9 mouse cellular contexts compared by ENCODE assay signal in genomic region chr15:84671401-84672307, GRCm38 (mm10). TPM values are rescaled to one million over a fixed set of nuclear protein-coding genes. Genes with fewer than 3 reads are reported as not detected.
A peak's percentile ranks its signal among the peaks of the same experiment; 100 is the strongest.
DNase-seq lines count a peak whose midpoint lies in the region; ATAC-seq lines count a peak whose summit lies in the region.
"Had no signal": no experiment of that assay in that cellular context is flagged by ENCODE, and none has a peak within 500 bp of the region (broad histone marks: within the 10 kb centered on the region; RNA-seq: fewer than 3 reads in every experiment).

No protein-coding gene starts in this region.

- peaks cover 10% of the 10 kb centered on the region for H3K4me1 ChIP-seq in heart, embryonic 11.5 days (ENCODE audit: control insufficient read depth, insufficient read depth, low read length)
- peaks cover 21% of the 10 kb centered on the region; the same call in 1 of the 2 replicates for H3K4me1 ChIP-seq in limb, embryonic 10.5 days

- peak; percentile 68 to 72 for DNase-seq in heart, adult 18-20 months
- no peak for DNase-seq in heart, adult 8-10 months (ENCODE audit: low spot score)
- DNase-seq in 416B (ENCODE audit: low read depth) (peak; percentile 14), ZHBTc4 (ENCODE audit: low read depth, low spot score) (peak; percentile 56)
- peak; percentile 56 for DNase-seq in limb, embryonic 10.5 days (ENCODE audit: low spot score)
- DNase-seq in right cerebral cortex, postnatal 10 days (ENCODE audit: low spot score in 2 of 2): peak; percentile 71 to 73
- DNase-seq in ovary, postnatal 14 days (ENCODE audit: low spot score): no peak

- H3K4me2 ChIP-seq in heart, embryonic 11.5 days: no peak overlapping the region
- H3K4me2 ChIP-seq: neural tube, embryonic 12.5 days had no signal

- no peaks in the 10 kb centered on the region for H3K9me3 ChIP-seq in heart, embryonic 11.5 days (replicated peaks; ENCODE audit: control insufficient read depth, low read length)
- H3K9me3 ChIP-seq in limb, embryonic 10.5 days (replicated peaks): no peaks in the 10 kb centered on the region
- H3K9me3 ChIP-seq: neural tube, embryonic 12.5 days had no signal

- 39% methylated on average over 9 of the region's 9 CpGs for WGBS in heart, embryonic 11.5 days (ENCODE audit: insufficient replicate concordance)
- WGBS in limb, embryonic 10.5 days: 59% methylated on average over 9 of the region's 9 CpGs

- H3K4me3 ChIP-seq in heart, embryonic 11.5 days (ENCODE audit: low read depth, low read length): no peak overlapping the region
- H3K4me3 ChIP-seq in limb, embryonic 10.5 days: no peak overlapping the region
- H3K4me3 ChIP-seq: neural tube, embryonic 12.5 days had no signal

- ATAC-seq in heart, embryonic 11.5 days (replicated peaks; ENCODE audit: insufficient number of reproducible peaks, low FRiP score, low TSS enrichment): no peak; the same call in 1 of the 2 replicates

- H3K27ac ChIP-seq in heart, embryonic 11.5 days (ENCODE audit: low read depth, low read length): no peak overlapping the region
- H3K27ac ChIP-seq in limb, embryonic 10.5 days: no peak overlapping the region
- H3K27ac ChIP-seq: neural tube, embryonic 12.5 days had no signal

- no peaks in the 10 kb centered on the region for H3K36me3 ChIP-seq in heart, embryonic 11.5 days (ENCODE audit: control insufficient read depth, insufficient read depth, low read length)
- no peaks in the 10 kb centered on the region for H3K36me3 ChIP-seq in limb, embryonic 10.5 days
- H3K36me3 ChIP-seq: neural tube, embryonic 12.5 days had no signal

- H3K9ac ChIP-seq in heart, embryonic 11.5 days (ENCODE audit: low read depth, low read length): 0 out of 2 replicates have a peak overlapping the region, but pooled peaks have one; percentile 22
- H3K9ac ChIP-seq: neural tube, embryonic 12.5 days had no signal

- no peaks in the 10 kb centered on the region for H3K27me3 ChIP-seq in heart, embryonic 11.5 days (ENCODE audit: control insufficient read depth, insufficient read depth, low read length)
- H3K27me3 ChIP-seq in limb, embryonic 10.5 days (ENCODE audit: low read depth, poor library complexity, severe bottlenecking): peaks cover 1% of the 10 kb centered on the region; the same call in 1 of the 2 replicates

RNA-seq across cellular contexts. Expression of gene Prr5, which starts 2.2 kb away (rescaled TPM):
- 1 to 10 TPM; 4.3 to 6.2 TPM for total RNA-seq in heart, adult 18-20 months (2021)
- 1 to 10 TPM; 2.5 to 4.3 (median 3.1) TPM for total RNA-seq in heart, adult 8-10 months (2022)
- polyA plus RNA-seq in heart, embryonic 11.5 days (2014; fragmentation: Nextera tagmentation; extraction: Ambion mirVana): 18.0 and 19.9 TPM in 2 replicates
- 16.3 and 16.5 TPM in 2 replicates for polyA plus RNA-seq in limb, embryonic 10.5 days (2016; fragmentation: Nextera tagmentation; extraction: Ambion mirVana)

RNA-seq across cellular contexts. Expression of gene Arhgap8, which starts 48.2 kb away (rescaled TPM):
- total RNA-seq in heart, adult 18-20 months (2021): 1 to 10 TPM; 1.4 TPM
- total RNA-seq in heart, adult 8-10 months (2022): 1 to 10 TPM in 2 of 4 experiments, under 1 TPM in 2; 0.83 to 1.3 (median 1.0) TPM
- 2.7 TPM in 2 replicates for polyA plus RNA-seq in heart, embryonic 11.5 days (2014; fragmentation: Nextera tagmentation; extraction: Ambion mirVana)
- 3.5 and 4.1 TPM in 2 replicates for polyA plus RNA-seq in limb, embryonic 10.5 days (2016; fragmentation: Nextera tagmentation; extraction: Ambion mirVana)

Comparison
In these comparisons a context has a peak if more than half of its experiments do, and no peak if none do; other contexts are left out.
1. DNase-seq: peak in heart, adult 18-20 months (2 of 2), 416B (single experiment), ZHBTc4 (single experiment), limb, embryonic 10.5 days (single experiment) and right cerebral cortex, postnatal 10 days (2 of 2); none in heart, adult 8-10 months (single experiment) and ovary, postnatal 14 days (single experiment).